Mouse (Mus musculus) effector memory CD4-positive, alpha-beta T cell, adult 5 months (primary cell): Measurements from ENCODE around the gene Krt14. TPM values are rescaled to one million over a fixed set of nuclear protein-coding genes. Genes with fewer than 3 reads are reported as not detected.

Experiments
- polyA plus RNA-seq: library from polyadenylated mRNA; unstranded; fragments of 100-300 nt; shearing (Covaris generic); gene quantifications from one replicate; pipeline ENCODE4 v1.2.1, GENCODE M21; 2017

Gene Krt14
- polyA plus RNA-seq, result not detected

GRCm38 (mm10) chr11:100207498-100207897, at the start of gene Krt14:
Gene Krt14, minus strand, starts transcription at chr11:100207548.

GRCm38 (mm10) chr11:100248852-100249465, 41.6 kb upstream of the Krt14 start, which contains the start of gene Krt16:
Gene Krt16, minus strand, starts transcription at chr11:100248902.

GRCm38 (mm10) chr11:100192992-100193391, 14.4 kb downstream of the Krt14 start, which contains the start of gene Krt9:
Gene Krt9, minus strand, starts transcription at chr11:100193246.

Other genes starting within 250 kb of the Krt14 start
- gene Krtap29-1, start 228.5 kb downstream of the Krt14 start, polyA plus RNA-seq, result not detected
- gene Krtap16-1, start 221.0 kb downstream of the Krt14 start, polyA plus RNA-seq, result not detected
- gene Krtap17-1, start 213.6 kb downstream of the Krt14 start, polyA plus RNA-seq, result not detected
- gene Krt33a, start 191.3 kb downstream of the Krt14 start, polyA plus RNA-seq, result not detected
- not detected for gene Krt33b, start 177.7 kb downstream of the Krt14 start, polyA plus RNA-seq
- not detected for gene Krt34, start 166.0 kb downstream of the Krt14 start, polyA plus RNA-seq
- not detected for gene Krt31, start 157.0 kb downstream of the Krt14 start, polyA plus RNA-seq
- not detected for gene Krt32, start 119.3 kb downstream of the Krt14 start, polyA plus RNA-seq
- not detected for gene Krt35, start 111.3 kb downstream of the Krt14 start, polyA plus RNA-seq
- not detected for gene Krt36, start 101.9 kb downstream of the Krt14 start, polyA plus RNA-seq
- not detected for gene Krt13, start 86.0 kb downstream of the Krt14 start, polyA plus RNA-seq
- not detected for gene Krt15, start 71.6 kb downstream of the Krt14 start, polyA plus RNA-seq
- gene Krt19, start 58.9 kb downstream of the Krt14 start, polyA plus RNA-seq, result not detected
- not detected for gene Krt9, start 14.3 kb downstream of the Krt14 start, polyA plus RNA-seq
- gene Krt16, start 41.4 kb upstream of the Krt14 start, polyA plus RNA-seq, result not detected
- gene Krt17, start 53.5 kb upstream of the Krt14 start, polyA plus RNA-seq, result 0.24 TPM
- gene Krt42, start 62.3 kb upstream of the Krt14 start, polyA plus RNA-seq, result not detected
- gene Eif1, start 112.3 kb upstream of the Krt14 start, polyA plus RNA-seq, result 5,204 TPM
- not detected for gene Gast, start 126.9 kb upstream of the Krt14 start, polyA plus RNA-seq
- gene Hap1, start 148.6 kb upstream of the Krt14 start, polyA plus RNA-seq, result 1.3 TPM
- 0.87 TPM for gene Jup, start 190.2 kb upstream of the Krt14 start, polyA plus RNA-seq
- not detected for gene P3h4, start 207.3 kb upstream of the Krt14 start, polyA plus RNA-seq
- not detected for gene Fkbp10, start 208.1 kb upstream of the Krt14 start, polyA plus RNA-seq
- gene Nt5c3b, start 234.3 kb upstream of the Krt14 start, polyA plus RNA-seq, result 86.3 TPM
- gene Klhl10, start 234.4 kb upstream of the Krt14 start, polyA plus RNA-seq, result 0.42 TPM